Mouse (Mus musculus): ENCODE results near the gene Rala.
"Not testable (repeated sequence)": the region's sequence is repeated elsewhere in the genome, so short reads cannot be mapped to it uniquely, and the experiment has no call there.

The Rala gene

GRCm38 (mm10) chr13:17944078-17944917 lies at the start of gene Rala:
TSS of gene Rala (minus strand) at chr13:17944239.
- peak; percentile 85 for DNase-seq (ENCODE audit: low read depth, low spot score)

DNA sequence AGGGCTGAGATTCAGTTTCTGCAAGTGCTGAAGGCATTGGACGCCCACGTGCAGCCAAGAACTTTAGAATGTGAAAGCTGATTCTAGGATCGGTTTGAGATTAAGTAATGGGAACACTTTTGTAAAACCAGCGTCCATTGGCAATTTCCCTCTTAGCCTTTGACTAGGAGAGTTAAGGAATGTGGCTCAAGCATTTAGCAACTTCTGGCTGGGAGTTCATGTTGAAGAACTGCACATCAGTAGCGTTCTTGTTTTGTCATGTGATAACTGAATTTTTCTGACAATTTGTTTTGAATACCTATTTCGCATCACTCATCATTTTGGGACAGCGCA lies 49.4 kb upstream of the Rala start:
- DNase-seq (ENCODE audit: low read depth, low spot score): no peak

DNA sequence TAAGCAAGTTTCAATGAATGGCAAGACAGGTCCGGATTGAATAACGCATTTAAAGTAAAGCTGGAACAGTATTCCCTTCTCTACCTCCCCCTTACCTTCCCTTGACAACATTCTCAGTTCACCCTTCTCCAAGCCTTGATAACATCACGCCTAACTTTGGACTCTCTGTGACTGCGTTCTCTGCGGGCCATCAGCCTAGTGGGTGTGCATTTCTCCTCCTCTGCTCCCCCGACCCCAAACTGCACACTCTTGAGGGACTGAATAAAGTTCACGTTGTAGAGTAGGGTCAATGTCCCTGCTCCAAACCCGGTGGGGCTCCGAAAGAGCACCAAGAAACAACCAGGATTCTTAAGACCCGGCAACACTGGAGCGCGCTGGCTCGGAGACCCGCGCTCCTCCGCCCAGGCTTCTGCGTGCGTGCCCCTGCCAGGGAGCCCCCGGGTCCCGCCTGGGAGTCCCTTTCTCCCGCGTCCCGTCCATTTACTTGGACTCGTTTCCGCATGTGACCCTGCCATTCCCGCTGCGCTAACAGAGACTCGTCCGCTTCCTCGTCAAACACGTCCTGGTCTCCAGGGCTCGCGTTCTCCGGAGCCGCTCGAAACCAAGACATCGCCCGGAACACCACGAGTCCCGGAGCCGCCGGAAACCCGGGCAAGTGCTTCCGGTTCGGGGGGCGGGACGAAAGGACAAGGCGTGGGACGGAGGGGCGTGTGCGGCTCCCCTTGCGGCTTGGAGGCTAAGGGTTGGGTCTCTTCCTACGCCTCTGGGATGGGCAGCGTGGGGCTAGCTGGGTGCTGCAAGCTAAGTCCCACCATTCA lies 48.9 kb upstream of the Rala start, which contains the start of gene Yae1d1:
TSS of gene Yae1d1 (minus strand) at position 653 of the 818 bp plus-strand sequence.
- DNase-seq (ENCODE audit: low read depth, low spot score): peak; percentile 90

- DNase-seq (ENCODE audit: low read depth, low spot score): no peak
Measured at GRCm38 (mm10) chr13:17992009-17992408, 48.0 kb upstream of the Rala start.

DNA sequence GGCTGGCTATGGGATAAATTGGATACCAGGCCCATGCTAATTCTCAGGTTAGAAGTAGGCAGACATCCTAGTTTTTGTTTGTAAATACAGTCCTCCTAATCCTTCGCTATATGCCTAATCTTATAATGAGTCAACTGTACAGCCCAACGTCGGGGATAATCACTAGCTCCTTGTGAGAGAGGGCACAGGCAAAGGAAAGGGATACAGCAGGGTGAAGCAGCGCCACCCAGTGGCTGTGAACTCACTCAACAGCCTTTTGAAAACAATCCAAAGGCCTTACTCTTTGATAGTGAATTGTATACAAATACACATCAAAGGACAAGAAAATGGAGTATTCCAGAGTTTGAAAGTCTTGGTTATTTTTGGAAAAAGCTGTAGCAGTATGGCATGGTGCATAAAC lies 39.2 kb upstream of the Rala start:
- peak; percentile 34 for DNase-seq (ENCODE audit: low read depth, low spot score)

DNA sequence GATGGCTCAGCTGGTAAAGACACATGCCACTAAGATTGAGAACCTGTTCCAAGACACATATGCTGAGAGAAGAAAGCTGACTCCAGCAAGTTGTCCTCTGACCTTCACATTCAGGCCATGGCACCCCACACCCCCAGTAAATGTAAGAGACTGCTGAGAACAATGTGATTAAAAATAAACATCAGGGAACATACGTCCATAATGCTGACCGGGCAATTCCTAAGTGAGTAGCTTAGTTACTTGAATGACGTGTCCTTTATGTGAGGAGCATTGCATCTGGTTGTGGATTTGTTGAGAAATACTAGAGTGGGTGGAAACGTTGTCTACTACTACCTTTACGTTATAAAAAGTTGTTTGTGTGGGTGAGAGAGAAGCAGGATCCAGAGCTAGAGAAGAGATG lies 38.6 kb upstream of the Rala start:
- no peak for DNase-seq (ENCODE audit: low read depth, low spot score)

- DNase-seq (ENCODE audit: low read depth, low spot score): no peak
Measured at GRCm38 (mm10) chr13:17976854-17977739, 33.1 kb upstream of the Rala start.

DNA sequence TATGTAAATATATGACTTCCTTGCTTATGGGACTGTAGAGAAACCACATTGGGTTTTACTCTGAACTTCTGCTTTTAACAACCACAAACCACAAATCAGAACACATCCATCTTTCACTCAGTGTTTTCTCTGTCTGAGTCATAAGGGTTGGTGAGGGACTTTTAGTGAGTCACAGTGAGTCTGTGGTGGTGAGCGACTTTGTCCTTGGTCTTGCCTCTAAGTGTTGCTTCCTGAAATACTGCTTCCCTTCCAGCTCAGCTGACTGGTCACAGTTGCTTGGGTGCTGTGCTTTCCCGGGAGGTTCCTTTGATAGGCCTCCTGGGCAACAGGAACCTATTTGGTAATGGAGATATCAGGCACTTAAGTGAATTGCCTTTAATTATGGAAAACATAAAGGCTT lies 31.9 kb upstream of the Rala start:
- no peak for DNase-seq (ENCODE audit: low read depth, low spot score)

DNA sequence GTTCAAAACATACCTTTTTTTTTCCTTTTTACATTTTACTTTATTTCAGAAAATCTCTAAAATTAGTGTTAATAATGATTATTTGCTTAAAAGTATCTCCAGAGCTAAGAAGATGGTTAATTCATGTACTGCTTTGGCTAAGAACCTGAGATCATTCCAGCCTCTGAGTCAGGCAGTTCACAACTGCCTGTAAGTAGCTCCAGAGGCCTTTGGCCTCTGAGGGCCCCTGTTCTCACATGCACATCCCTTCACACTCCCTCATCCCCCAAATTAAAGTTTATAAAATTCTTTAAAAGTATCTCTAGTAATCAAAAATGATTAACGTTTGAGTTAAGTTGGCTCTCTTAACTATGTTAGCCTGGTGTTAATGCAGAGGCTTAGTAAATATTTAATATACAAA lies 31.4 kb upstream of the Rala start:
- DNase-seq (ENCODE audit: low read depth, low spot score): no peak

DNA sequence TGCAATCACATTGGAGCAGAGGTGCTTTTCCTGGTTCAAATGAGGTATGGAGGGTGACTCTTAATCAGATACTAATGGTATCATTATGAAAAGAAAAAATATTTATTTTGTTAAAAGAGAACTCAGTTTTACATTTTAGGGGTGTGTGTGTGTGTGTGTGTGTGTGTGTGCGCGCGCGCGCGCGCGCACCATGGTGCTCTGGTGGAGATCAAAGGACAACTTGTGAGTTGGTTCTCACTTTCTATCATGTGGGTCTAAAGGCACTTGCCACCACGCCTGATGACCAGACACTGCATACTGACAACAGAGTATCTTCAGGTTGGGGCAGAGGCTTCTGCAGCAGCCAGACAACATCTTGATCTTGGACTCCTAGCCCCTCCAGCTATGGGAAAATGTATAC lies 30.7 kb upstream of the Rala start:
- no peak for DNase-seq (ENCODE audit: low read depth, low spot score)

DNA sequence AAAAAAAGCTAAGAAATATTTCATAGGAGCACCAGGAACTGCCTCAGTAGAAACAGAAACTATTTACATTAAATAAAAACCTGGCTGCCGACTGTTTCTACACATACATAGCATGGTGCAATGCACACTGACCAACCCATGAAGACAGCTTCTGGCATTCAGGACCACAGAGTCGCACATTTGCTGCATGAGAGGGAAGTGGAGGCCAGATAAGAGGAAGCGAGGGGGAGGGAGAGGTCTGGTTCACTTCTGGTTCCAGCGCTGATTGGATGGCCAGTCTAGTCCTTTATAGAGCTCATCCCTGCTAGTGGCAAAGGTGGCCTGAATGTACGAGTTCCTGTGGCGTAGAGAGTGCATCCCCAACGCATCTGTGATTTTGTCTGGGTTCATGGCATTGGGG lies 16.6 kb upstream of the Rala start:
- DNase-seq (ENCODE audit: low read depth, low spot score): no peak

DNA sequence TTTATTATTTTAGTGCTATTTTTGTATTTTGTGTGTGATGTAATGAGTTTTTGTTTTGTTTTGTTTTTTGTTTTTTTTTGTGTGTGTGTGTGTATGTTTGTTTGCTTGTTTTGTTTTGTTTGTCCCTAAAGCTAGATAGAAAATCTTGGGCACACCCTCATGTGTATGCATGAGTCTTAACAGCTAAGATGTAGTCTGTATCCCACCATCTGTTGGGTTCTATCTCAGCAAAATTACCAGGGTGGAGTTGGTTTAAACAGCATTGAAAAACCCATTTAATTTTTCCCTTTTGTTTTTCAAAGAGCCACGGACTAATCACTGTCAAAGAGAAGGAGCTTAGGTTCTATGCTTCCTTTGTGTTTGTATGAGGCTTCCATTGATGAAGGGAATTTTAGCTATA lies 10.2 kb upstream of the Rala start:
- no peak for DNase-seq (ENCODE audit: low read depth, low spot score)

- not testable (repeated sequence) for DNase-seq (ENCODE audit: low read depth, low spot score)
Measured at GRCm38 (mm10) chr13:17950581-17950980, 6.5 kb upstream of the Rala start.

- DNase-seq (ENCODE audit: low read depth, low spot score): no peak
Measured at GRCm38 (mm10) chr13:17949555-17949954, 5.5 kb upstream of the Rala start.

GRCm38 (mm10) chr13:17943306-17944077 lies 547 bp downstream of the Rala start:
- peak; percentile 13 for DNase-seq (ENCODE audit: low read depth, low spot score)

- DNase-seq (ENCODE audit: low read depth, low spot score): no peak
Measured at GRCm38 (mm10) chr13:17942338-17942737, 1.7 kb downstream of the Rala start.

DNA sequence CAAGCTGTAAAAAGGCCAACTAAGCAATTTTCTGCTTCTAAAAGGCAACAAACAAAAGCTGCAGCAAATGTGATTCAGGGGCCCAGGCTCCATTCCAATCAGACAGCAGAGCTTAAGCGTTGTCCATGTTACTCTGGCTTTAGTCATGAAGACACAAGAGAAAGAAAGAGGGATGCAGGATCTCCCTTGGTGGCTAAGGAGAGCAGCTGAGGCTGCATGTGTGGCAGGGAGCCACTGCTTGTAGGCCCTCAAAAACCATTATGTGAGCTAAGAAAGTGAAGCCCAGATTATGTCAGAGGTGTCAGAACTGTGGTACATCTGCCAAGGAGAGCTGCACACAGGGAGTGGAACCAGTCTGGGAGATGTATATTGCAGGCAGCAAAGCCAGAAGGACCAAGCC lies 36.7 kb downstream of the Rala start:
- no peak for DNase-seq (ENCODE audit: low read depth, low spot score)

DNA sequence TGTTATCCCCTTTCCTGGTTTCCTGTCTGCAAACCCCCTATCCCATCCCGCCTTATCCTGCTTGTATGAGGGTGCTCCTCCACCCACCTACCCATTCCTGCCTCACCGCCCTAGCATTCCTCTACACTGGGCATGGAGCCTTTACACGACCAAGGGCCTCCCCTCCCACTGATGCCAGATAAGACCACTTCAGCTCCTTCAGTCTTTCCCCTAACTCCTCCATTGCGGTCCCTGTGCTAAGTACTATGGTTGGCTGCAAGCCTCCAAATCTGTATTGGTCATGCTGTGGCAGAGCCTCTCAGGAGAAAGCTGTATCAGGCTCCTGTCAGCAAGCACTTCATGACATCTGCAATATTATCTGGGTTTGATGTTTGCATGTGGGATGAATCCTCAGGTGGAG lies 42.6 kb downstream of the Rala start:
- DNase-seq (ENCODE audit: low read depth, low spot score): no peak

- DNase-seq (ENCODE audit: low read depth, low spot score): no peak
Measured at GRCm38 (mm10) chr13:17900641-17901040, 43.4 kb downstream of the Rala start.

DNA sequence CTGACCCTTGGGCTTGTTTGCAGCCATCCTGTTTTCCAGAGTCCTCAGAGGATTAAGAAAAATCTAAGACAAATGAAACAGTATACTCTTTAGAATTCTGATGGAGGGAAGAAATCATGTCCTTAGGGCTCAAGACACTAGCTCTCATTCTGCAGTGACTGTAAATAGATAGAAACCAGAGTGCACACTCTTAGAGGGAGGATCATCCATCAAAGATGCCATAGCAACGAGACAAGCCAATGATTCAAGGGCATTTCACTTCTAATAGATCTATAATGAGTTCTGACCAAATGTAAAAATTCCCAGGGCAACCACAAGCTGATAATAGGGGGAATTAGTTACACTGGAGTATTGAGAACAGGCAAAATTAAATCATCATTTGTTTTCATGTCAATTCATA lies 47.0 kb downstream of the Rala start:
- no peak for DNase-seq (ENCODE audit: low read depth, low spot score)

DNA sequence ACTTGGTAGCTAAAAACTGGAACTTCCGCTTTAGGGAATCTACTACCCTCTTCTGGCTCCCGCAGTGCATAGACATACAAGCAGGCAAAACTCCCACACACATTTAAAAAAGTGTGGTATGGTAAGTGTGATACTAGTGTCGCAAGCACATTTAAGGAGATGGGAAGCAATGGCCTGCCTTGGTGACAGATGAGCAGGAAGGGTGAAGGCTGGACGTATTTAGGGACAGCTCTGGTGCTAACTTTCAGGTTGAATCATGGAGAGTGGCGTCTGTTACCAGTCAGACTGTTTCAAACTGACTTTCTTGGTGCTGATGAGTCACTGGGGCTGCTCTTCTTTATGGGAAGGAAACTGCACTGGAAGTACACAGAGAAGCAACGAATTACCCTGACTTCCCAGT lies 52.5 kb downstream of the Rala start:
- DNase-seq (ENCODE audit: low read depth, low spot score): no peak

All from mesoderm, embryonic 11.5 days (tissue).